Mouse (Mus musculus) cerebellum, adult 2 months (tissue): Measurements from ENCODE around the gene Lgals3bp. TPM values are rescaled to one million over a fixed set of nuclear protein-coding genes. Genes with fewer than 3 reads are reported as not detected.

Source experiments
- DNase-seq, 2 experiments: peaks; one replicate each; pipeline ENCODE4 v3.0.0; 2021
- H3K27ac ChIP-seq: fragments of 200-500 bp; 2 replicates; pipeline ENCODE4 v1.5.1; 2012; ENCODE audit warnings: low read length, control low read depth, inconsistent platforms; ENCODE audit not compliant: insufficient read depth
- H3K27me3 ChIP-seq: fragments of 200-500 bp; 2 replicates; pipeline ENCODE4 v1.6.1; 2012; ENCODE audit warnings: inconsistent platforms, mild to moderate bottlenecking, low read length, moderate library complexity; ENCODE audit not compliant: control insufficient read depth, insufficient read depth
- H3K4me1 ChIP-seq: fragments of 200-500 bp; 2 replicates; pipeline ENCODE4 v1.6.1; 2011; ENCODE audit warnings: low read length; ENCODE audit not compliant: control insufficient read depth, insufficient read depth
- H3K4me3 ChIP-seq: fragments of 200-500 bp; replicated peaks from 2 replicates; pipeline ENCODE3; 2011; ENCODE audit warnings: mild to moderate bottlenecking, low read depth, low read length, control low read depth; ENCODE audit not compliant: insufficient read depth
- CTCF ChIP-seq: fragments of 200-500 bp; IDR thresholded peaks from 2 replicates; pipeline ENCODE4 v1.5.1; 2011; ENCODE audit warnings: low read depth, mild to moderate bottlenecking, control low read depth, low read length, moderate library complexity, borderline replicate concordance; ENCODE audit not compliant: insufficient read depth
- POLR2A ChIP-seq: fragments of 200-500 bp; IDR thresholded peaks from 2 replicates; pipeline ENCODE4 v1.6.1; 2011; ENCODE audit warnings: low read length, control low read depth, borderline replicate concordance; ENCODE audit not compliant: insufficient read depth
- WGBS: fragments of 180-500 bp; shearing (Covaris S2); methylation state at CpG from one replicate; pipeline ENCODE4 v1.1.7; 2018; 5-methylcytosine and 5-hydroxymethylcytosine counted together
- polyA plus RNA-seq: library from polyadenylated mRNA; depleted of rRNA; stranded (reverse); fragments of >200 nt; gene quantifications from 2 replicates; pipeline ENCODE4 v1.2.3, GENCODE M21; 2012

Lgals3bp gene
- polyA plus RNA-seq, 1 experiment: 24.9 TPM

- Histone ChIP-seq H3K4me1 (peaks cover 14% of the 10 kb centered on the region), H3K27ac (no peak overlapping the region)
Observed at GRCm38 (mm10) chr11:118428460-118428868, 26.6 kb upstream of the Lgals3bp start.

GRCm38 (mm10) chr11:118427986-118428385 lies 26.1 kb upstream of the Lgals3bp start, which contains the start of gene C1qtnf1:
Gene C1qtnf1, plus strand, starts transcription at chr11:118428203.
- peaks cover 16% of the 10 kb centered on the region for H3K4me1 ChIP-seq
- no peak within 1 kb of the TSS for H3K27ac ChIP-seq
- WGBS: 13% methylated on average over 8 of the region's 8 CpGs
- H3K27me3 ChIP-seq: no peaks in the 10 kb centered on the region
- no peak for TF ChIP-seq POLR2A
- no peak for TF ChIP-seq CTCF
- no peak for DNase-seq
- H3K4me3 ChIP-seq: no peak within 1 kb of the TSS

More at GRCm38 (mm10) chr11:118428460-118428868, 26.6 kb upstream of the Lgals3bp start:
- WGBS: 23% methylated on average over 11 of the region's 11 CpGs
- TF ChIP-seq CTCF (no peak), POLR2A (no peak)
- Histone ChIP-seq H3K27me3 (no peaks in the 10 kb centered on the region), H3K4me3 (no peak overlapping the region)
- no peak for DNase-seq

GRCm38 (mm10) chr11:118427266-118427779 lies 25.4 kb upstream of the Lgals3bp start:
- Histone ChIP-seq H3K27ac (no peak overlapping the region), H3K4me1 (peaks cover 17% of the 10 kb centered on the region), H3K4me3 (no peak overlapping the region), H3K27me3 (no peaks in the 10 kb centered on the region)
- TF ChIP-seq POLR2A: no peak
- no peak for DNase-seq
- WGBS: 67% methylated on average over 3 of the region's 3 CpGs

GRCm38 (mm10) chr11:118426765-118427164 lies 24.9 kb upstream of the Lgals3bp start:
- WGBS: 80% methylated on average over 5 of the region's 5 CpGs
- no peak for DNase-seq
- no peak overlapping the region for H3K27ac ChIP-seq
- H3K4me1 ChIP-seq: peaks cover 17% of the 10 kb centered on the region
- no peaks in the 10 kb centered on the region for H3K27me3 ChIP-seq
- TF ChIP-seq POLR2A (no peak), CTCF (no peak)
- H3K4me3 ChIP-seq: no peak overlapping the region

GRCm38 (mm10) chr11:118424621-118425335 lies 22.9 kb upstream of the Lgals3bp start:
- TF ChIP-seq CTCF (no peak), POLR2A (no peak)
- Histone ChIP-seq H3K4me3 (no peak overlapping the region), H3K4me1 (peaks cover 17% of the 10 kb centered on the region), H3K27ac (no peak overlapping the region), H3K27me3 (no peaks in the 10 kb centered on the region)
- DNase-seq: no peak
- 86% methylated on average over 13 of the region's 13 CpGs for WGBS

GRCm38 (mm10) chr11:118423266-118423971 lies 21.5 kb upstream of the Lgals3bp start:
- under 1% methylated on average over 18 of the region's 18 CpGs for WGBS
- Histone ChIP-seq H3K4me1 (peaks cover 11% of the 10 kb centered on the region), H3K27me3 (no peaks in the 10 kb centered on the region), H3K27ac (no peak overlapping the region), H3K4me3 (peak overlapping the region; percentile 14)
- DNase-seq: peak; percentile 79 to 81
- TF ChIP-seq POLR2A (no peak), CTCF (peak; percentile 68)

GRCm38 (mm10) chr11:118420261-118420660 lies 18.4 kb upstream of the Lgals3bp start:
- Histone ChIP-seq H3K4me1 (peaks cover 32% of the 10 kb centered on the region), H3K27me3 (no peaks in the 10 kb centered on the region), H3K4me3 (no peak overlapping the region), H3K27ac (no peak overlapping the region)
- 73% methylated on average over 7 of the region's 7 CpGs for WGBS
- no peak for TF ChIP-seq CTCF
- DNase-seq: no peak
